Mouse (Mus musculus): ENCODE results near the gene Prickle4. TPM values are rescaled to one million over a fixed set of nuclear protein-coding genes. Genes with fewer than 3 reads are reported as not detected.

Prickle4 gene
- polyA plus RNA-seq, 1 experiment from 2014 or later: 0.42 TPM

- no peak overlapping the region for H3K27ac ChIP-seq (ENCODE audit: low read depth, low read length)
- 89% methylated on average over 2 of the region's 2 CpGs for WGBS
- ATAC-seq: no peak
Measured at GRCm38 (mm10) chr17:47642992-47643391, 51.5 kb downstream of the Prickle4 start.

More at GRCm38 (mm10) chr17:47642992-47643391, 51.5 kb downstream of the Prickle4 start:
- Histone ChIP-seq H3K9ac (ENCODE audit: low read length) (no peak overlapping the region), H3K4me1 (ENCODE audit: control insufficient read depth, insufficient read depth, low read length) (no peaks in the 10 kb centered on the region), H3K27me3 (replicated peaks; ENCODE audit: control insufficient read depth, insufficient read depth, low read length) (no peaks in the 10 kb centered on the region), H3K9me3 (replicated peaks; ENCODE audit: control insufficient read depth, low read length) (no peaks in the 10 kb centered on the region), H3K36me3 (ENCODE audit: control insufficient read depth, insufficient read depth, low read length) (no peaks in the 10 kb centered on the region), H3K4me3 (ENCODE audit: low read depth, low read length) (no peak overlapping the region), H3K4me2 (ENCODE audit: low read length) (no peak overlapping the region)
- DNase-seq (ENCODE audit: low spot score): no peak

Other genes starting within 250 kb of the Prickle4 start
- 24.0 and 25.9 TPM in 2 replicates for gene Taf8, start 192.4 kb downstream of the Prickle4 start, polyA plus RNA-seq (2014; fragmentation: Nextera tagmentation; extraction: Ambion mirVana)
- 60.6 and 67.2 TPM in 2 replicates for gene Ccnd3, start 189.7 kb downstream of the Prickle4 start, polyA plus RNA-seq (2014; fragmentation: Nextera tagmentation; extraction: Ambion mirVana)
- gene Bysl, start 83.2 kb downstream of the Prickle4 start, polyA plus RNA-seq (2014; fragmentation: Nextera tagmentation; extraction: Ambion mirVana): 25.1 and 33.2 TPM in 2 replicates
- 55.4 and 55.5 TPM in 2 replicates for gene Med20, start 83.2 kb downstream of the Prickle4 start, polyA plus RNA-seq (2014; fragmentation: Nextera tagmentation; extraction: Ambion mirVana)
- 1.8 and 3.6 TPM in 2 replicates for gene Gm20517, start 83.1 kb downstream of the Prickle4 start, polyA plus RNA-seq (2014; fragmentation: Nextera tagmentation; extraction: Ambion mirVana)
- gene Usp49, start 64.0 kb downstream of the Prickle4 start, polyA plus RNA-seq (2014; fragmentation: Nextera tagmentation; extraction: Ambion mirVana): 5.9 and 6.6 TPM in 2 replicates
- 309 and 324 TPM in 2 replicates for gene Tomm6, start 6.3 kb downstream of the Prickle4 start, polyA plus RNA-seq (2014; fragmentation: Nextera tagmentation; extraction: Ambion mirVana)
- 16.1 and 17.4 TPM in 2 replicates for gene Frs3, start 5.7 kb downstream of the Prickle4 start, polyA plus RNA-seq (2014; fragmentation: Nextera tagmentation; extraction: Ambion mirVana)
- 4.7 and 4.8 TPM in 2 replicates for gene Gm21981, start 281 bp downstream of the Prickle4 start, polyA plus RNA-seq (2014; fragmentation: Nextera tagmentation; extraction: Ambion mirVana)
- not detected in 2 replicates for gene Pgc, start 32.1 kb upstream of the Prickle4 start, polyA plus RNA-seq (2014; fragmentation: Nextera tagmentation; extraction: Ambion mirVana)
- gene Tfeb, start 42.3 kb upstream of the Prickle4 start, polyA plus RNA-seq (2014; fragmentation: Nextera tagmentation; extraction: Ambion mirVana): 2.2 and 2.4 TPM in 2 replicates
- 10.4 and 12.4 TPM in 2 replicates for gene Mdfi, start 140.0 kb upstream of the Prickle4 start, polyA plus RNA-seq (2014; fragmentation: Nextera tagmentation; extraction: Ambion mirVana)
- 20.3 and 29.9 TPM in 2 replicates for gene Foxp4, start 229.9 kb upstream of the Prickle4 start, polyA plus RNA-seq (2014; fragmentation: Nextera tagmentation; extraction: Ambion mirVana)

Measured in forebrain, embryonic 14.5 days (tissue).